Mouse (Mus musculus) neutrophil, adult 5-6 weeks (primary cell): ENCODE measurements around the gene Pdgfb. TPM values are rescaled to one million over a fixed set of nuclear protein-coding genes. Genes with fewer than 3 reads are reported as not detected.

Experiments
- ATAC-seq: fragments of 151-379, 151-347 bp; 2 replicates; pipeline ENCODE4 v1.8.0; 2017; ENCODE audit warnings: mild to moderate bottlenecking, moderate TSS enrichment; ENCODE audit not compliant: insufficient number of reproducible peaks, poor library complexity, low FRiP score, severe bottlenecking; ENCODE audit errors: extremely low read depth
- total RNA-seq: library from RNA; stranded (forward); fragments of 200-1000 nt; gene quantifications from 2 replicates; pipeline ENCODE4 v1.2.3, GENCODE M21; 2017

Gene Pdgfb
- 1.1 and 1.3 TPM in 2 replicates for total RNA-seq

DNA sequence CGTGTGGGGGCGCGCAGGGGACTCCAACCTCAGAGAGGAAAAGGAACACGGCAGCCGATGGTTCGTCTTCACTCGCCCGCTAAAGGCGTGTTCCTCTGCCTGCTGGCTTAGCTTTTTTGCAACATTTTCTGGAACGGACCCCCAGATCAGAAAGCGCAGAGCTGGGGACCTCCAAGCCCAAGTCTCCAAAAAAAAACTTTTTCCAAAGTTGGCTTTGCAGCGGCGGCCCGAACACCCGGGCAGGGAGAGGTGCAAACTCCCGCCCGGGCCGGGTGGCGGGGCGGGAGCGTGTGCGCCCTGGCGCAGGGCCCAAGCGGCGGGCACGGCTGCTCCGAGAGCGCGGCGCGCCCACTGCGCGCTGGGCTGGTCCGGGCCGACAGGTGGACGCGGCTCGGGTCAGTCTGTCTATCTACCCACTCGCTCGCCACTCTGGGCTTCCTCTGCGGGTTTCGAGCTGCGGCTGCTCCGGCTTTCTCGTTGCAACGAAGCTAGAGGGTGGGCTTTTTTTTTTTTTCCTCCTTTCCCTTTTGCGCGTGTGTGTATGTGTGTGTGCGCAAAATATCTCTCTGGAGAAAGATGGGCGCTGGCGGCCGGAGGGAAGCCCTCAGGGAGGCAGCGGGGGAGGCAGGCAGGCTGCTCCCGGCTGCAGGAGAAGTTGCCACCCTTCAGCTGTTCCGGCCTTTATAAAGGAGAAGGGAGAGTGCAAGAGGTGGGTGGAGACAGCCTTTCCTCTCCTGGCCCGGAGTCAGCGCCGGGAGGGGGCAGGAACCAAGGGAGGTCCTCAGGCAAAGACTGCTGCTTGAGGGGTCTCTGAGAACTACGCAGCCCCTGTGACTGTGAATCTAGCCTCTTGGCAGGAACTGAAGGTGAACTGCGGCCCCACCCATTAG is at the start of gene Pdgfb:
Pdgfb (minus strand) TSS at position 657 of the 890 bp plus-strand sequence.
- ATAC-seq: no peak

DNA sequence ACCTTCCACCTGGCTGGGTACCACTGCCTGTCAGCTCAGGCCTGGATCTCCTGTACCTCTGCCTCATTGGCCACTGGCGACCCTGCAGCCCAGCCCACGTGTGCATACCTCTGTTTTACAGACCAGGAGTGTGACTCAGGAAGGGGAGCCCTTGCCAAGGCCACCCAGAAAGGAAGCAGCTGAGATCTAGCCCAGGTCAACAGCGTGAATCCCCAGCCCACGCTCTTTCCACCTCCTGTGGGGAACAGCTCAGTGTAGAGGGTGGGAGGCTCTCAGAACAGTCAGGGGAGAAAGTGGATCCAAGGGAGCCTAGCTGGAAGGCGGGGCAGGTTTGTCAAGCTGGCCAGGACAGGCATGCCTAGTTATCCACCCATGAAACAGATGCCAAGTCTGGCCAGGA is 48.0 kb upstream of the Pdgfb start:
- no peak for ATAC-seq

DNA sequence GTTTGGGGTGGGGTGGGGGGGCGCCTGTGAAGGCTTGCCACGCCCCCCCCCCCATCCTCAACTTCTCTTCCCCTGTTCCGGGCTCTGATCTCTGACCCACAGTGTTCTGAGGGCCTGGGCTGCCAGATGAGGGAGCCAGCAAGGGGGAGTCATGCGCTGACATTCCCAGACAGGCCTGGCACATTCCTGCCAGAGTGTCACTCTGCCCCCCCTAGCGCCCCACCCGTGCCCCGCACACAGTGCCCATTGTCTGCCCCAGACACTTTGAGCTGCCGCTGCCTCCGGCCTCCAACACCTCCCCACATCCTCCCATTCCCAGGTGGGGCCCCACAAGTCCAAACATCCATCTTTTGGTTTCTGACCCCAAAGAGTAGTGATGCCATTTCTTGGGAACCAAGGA is 47.6 kb upstream of the Pdgfb start:
- ATAC-seq: no peak

DNA sequence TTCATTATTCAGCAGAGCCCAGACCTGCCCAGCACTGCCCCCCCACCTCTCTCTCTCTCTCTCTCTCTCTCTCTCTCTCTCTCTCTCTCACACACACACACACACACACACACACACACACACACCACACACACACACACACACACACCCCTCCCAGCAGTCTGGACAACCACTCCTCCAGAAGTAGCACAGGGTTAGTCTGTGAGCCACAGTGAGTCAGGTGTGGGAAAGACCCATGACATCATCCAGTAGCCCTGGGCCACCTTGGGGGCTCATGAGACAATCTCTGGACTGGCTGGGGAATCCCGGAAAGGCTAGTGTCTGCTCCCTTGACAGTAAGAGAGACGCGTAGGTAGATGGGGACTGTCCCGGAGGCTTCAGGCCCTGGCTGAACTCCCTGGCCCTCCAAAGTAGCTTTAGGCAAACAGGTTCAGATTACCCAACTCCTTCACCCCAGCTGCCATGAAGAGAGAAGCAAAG is 46.3 kb upstream of the Pdgfb start:
- no peak for ATAC-seq

DNA sequence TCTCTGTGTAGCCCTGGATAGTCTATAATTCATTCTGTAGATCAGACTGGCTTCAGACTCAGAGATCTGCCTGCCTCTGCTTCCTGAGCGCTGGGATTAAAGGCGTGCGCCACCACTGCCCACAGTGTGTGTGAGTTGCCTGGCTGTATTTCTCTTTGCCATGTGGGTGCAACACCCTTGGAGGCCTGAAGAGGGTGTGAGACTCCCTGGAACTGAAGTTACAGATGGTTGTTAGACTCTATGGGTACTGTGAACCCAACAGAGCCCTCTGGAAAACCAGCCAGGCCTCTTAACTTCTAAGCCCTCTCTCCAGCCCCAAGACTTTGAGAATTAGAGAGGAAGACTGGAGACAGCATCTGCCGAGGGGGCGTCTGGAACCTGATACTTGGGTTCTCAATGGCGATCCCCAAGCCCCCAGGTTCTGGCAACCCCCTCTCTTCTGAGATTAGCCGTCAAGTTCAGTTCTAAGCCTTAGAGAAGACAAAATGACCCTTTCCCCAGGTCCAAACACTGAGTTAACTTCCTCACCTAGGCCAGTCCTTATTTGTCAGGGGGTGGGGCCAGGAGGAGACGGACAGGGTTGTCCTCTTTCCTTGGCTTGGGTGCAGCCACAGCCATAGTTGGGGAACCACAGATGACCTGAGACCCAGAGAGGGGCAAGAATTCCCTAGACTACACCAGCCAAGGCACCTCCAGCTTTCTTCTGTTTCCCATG is 45.7 kb upstream of the Pdgfb start:
- ATAC-seq: no peak

DNA sequence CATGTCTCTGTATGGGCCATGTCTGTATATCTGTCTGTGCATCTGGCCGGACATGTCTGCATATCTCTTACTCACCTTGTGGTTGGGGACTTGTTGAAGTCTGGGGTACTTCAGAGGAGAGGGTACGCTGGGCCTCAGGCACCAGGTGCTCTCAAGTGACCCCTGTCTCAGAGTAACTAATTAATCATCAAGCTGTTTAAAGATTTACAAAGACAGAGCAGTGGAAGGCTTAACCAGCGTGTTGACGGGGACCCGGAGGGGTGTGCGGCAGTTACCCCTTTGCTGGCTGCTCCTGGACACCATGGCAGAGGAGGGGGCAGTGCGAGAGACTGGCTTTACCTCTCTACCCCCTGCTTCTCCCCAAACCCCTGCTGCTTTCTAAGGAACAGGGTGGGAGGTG is 44.8 kb upstream of the Pdgfb start:
- no peak for ATAC-seq

DNA sequence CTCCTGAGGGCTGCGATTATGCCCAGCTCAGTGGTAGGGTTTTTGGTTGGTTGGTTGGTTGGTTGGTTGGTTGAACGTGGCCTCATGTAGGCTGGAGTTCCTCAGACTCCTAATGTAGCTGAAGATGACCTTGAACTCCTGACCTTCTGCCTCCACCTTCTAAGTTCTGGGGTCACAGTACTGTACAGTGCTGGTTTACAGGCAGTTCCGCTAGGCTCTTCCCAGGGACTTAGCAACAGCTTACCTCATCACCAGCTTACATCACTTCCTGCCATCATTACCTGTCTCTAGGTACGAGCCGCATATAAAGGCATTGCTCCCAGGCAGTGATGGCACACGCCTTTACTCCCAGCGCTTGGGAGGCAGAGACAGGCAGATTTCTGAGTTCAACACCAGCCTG is 43.4 kb upstream of the Pdgfb start:
- no peak for ATAC-seq

DNA sequence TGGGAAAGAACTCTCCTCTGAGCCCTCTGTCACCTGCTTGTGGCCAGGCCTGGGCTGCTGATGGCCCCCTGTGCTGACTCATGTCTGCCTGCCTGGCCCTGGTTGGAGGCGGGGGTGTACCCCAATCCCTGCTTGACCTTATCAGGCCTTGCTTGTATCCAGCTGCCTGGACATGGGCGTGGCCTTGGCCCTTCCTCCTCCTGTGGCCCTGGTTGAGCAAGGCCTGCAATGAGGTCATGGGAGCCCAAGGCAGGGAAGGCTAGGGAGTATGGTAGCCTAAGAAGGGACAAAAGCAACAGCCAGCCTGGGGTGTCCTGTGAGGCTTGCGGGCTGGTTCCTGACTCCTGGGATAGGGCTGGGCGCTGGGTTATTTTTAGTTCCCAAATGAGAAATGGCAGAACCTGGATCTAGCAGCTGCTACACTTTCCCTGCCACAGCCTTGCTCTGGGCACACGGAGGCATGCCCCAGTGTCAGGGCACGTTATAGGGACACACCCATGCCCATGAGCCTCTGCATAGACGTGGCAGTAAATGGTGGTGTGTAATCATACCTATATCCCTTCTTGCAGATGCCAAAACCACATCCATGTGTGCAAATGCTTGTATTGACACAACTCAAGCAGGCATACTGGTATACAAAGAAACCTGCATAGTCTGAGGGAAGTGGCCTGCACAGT is 39.4 kb upstream of the Pdgfb start:
- ATAC-seq: no peak

DNA sequence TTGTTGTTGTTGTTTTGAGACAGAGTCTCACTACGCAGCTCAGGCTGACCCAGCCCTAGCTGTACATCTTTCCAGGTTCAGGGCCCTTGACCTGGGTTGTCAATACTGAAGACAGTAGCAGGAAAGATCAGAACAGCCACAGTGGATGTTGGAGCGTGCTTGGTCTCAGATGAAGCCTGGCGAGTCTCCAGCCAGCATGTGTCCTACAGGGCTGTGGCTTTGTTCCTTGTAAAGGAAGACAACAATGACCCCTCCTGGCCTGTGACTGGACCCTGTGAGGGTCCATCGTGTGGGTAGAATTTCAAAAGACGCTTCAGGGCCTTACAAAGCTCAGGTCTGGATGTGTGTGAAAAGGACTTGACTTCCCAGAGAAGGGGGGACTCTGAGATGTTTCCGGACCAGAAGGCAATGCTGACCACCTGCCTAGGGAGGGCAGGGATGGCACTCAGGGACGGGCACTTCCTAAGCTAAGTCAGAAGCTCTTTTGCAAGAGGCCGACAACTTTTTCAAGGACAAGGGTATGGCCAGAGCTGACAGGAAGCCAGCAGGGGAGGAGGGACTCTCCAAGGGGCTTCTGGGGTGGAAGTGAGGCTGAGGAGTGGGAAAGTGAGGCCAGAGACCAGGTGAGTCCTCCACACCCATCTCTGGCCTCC is 38.7 kb upstream of the Pdgfb start:
- no peak for ATAC-seq

DNA sequence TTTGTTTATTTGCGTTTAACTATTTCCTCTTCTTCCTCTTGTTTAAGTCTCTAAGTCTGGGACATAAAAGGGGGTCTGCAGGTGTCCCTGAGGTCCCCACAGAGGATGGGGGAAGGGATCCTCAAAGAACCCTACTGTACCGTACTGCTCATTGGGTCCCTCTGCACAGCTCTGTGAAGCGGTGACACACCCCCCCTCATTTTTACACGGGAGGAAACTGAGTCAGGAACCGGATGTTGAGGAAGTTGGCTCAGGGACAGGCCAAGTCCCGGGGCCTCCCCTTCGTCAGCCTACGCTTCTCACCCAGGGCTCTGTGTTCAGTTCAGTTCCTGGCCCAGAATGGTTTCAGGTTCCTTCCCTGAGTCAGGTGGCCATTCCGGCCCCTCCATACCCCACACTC is 37.0 kb upstream of the Pdgfb start:
- ATAC-seq: no peak

DNA sequence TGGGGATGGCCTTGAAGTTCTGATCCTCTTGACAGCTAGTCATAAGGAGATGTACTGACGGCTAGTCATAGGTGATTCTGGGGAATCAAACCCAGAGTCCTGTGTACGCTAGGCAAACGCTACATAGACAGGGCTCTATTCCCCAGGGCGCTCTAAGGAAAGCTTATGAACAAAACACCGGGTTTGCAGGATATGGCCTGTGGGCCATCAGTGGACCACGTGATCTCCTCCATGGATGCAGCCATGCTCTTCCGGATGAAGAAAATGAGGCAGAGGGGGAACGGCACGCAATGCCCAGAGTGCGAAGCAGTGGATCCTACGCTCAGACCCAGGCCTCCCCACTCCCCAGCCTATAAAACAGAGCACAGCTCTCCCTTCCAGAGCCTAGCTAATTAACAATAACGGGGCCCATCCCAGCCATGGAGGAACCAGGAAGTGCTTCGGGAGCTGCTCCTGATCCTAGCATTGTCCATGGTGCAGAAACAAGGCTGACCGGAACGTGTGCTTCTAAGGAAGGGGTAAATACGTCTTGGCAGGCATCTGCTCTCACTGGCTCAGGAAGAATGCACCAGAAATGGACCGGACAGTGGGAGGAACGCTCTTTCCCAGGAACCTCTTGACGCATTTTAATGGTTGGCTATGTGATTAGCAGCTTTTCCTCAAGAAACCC is 36.5 kb upstream of the Pdgfb start:
- no peak for ATAC-seq

DNA sequence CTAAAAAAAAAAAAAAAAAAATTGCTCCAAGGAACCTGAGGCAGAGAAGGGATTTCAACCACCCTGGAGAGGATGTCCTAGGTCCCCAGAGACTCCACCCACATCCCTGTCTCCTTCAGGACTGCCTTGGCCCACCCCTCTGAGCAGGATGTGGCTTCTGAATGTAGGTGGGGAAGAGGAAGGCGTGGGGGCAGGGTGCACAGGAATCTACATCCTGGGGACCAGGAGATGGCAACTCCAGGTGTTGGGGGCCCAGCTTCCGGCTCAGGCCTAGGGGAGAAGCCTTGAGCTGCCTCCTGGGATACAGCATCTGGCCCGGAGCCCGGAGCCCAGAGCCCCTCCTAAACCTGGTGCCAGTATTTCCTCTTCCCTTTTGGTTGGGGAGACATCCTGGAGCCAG is 35.3 kb upstream of the Pdgfb start:
- no peak for ATAC-seq

DNA sequence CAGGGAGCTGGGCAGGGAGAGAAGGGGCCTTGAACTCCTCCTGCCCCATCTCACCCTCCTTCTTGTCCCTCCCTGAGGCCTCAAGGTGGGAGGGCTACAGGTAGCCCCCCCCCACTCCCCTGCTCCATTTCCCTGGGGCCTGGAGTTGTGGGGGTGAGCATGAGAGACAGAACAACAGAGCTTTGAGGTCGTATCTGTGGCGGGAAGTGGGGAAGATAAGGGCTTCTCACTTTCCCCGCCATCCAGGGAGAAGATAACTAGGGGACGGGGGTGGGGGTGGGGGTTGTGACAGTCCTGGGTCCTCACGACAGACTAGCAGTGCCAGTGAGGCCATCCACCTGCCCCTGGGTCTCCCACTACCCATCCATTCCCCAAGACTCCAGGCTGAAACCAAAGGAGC is 33.2 kb upstream of the Pdgfb start:
- ATAC-seq: no peak; the same call in 1 of the 2 replicates

DNA sequence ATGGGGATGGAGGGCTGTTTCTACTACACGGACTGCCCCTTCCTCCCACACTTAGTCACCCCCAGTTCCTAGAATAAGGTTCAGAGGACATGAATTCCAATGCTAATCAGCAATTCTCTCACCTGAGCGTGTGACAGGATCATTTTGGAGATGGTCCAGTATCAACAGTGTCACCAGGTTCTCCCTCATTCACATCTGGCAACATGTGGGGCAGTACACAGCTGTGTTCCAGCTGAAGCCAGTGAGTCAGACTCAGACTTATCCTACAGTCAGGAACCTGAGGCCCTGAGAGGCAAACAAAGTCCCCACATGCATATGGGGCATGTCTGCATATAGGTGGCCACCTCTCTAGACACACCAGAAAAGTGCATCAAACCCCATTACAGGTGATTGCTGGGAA is 32.5 kb upstream of the Pdgfb start:
- no peak for ATAC-seq

DNA sequence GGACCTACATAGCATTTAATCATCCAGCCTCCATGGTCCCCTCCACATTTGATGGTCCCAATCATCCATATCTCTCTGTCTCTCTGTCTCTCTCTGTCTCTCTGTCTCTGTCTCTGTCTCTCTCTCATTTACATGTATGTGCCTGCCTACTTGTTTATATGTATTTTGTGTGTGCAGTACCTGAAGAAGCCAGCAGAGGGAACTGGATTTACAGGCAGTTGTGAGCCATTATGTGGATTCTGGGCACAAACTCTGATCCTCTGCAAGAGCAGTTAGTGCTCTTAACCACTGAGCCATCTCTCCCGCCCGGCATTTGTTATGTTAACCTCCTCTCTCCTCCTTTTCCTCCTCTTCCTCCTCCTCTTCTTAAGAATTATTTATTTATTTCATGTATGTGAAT is 31.0 kb upstream of the Pdgfb start:
- no peak for ATAC-seq

DNA sequence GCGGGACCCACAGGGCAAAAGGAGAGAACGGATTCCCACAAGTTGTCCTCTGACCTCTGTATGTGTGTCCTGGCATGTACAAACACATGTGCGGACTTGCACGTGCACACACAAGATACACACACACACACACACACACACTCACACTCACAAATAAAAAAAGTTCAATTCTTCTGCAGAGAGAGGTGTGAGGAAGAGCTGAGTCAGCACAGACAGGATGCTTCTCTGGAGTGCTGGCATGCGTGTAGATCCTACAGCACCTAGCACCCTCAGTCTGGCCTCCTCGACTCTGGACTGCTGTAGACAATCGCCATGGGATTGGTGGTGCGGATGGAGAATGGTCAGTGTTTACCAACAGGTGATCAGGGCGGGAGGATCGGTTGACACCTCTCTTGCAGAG is 29.5 kb upstream of the Pdgfb start:
- ATAC-seq: no peak

DNA sequence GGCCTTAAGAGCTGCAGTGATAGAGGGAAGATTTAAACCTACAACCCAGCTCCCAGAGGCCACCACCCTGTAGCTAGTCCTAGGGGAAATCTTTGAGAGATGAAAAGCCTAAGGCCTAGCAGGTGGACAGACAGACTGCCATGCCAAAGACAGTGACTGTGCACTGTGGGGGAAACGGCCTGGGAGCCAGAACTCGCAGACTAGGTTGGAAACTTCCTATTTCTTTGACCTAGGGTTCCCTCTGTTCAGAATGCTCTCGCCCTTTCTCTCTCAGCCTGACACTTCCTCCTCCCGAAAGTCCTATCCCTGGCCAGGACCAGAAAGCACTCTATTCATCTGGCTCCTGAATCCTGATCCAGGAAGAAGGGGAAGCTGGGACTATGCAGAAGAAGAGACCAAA is 27.4 kb upstream of the Pdgfb start:
- ATAC-seq: no peak

DNA sequence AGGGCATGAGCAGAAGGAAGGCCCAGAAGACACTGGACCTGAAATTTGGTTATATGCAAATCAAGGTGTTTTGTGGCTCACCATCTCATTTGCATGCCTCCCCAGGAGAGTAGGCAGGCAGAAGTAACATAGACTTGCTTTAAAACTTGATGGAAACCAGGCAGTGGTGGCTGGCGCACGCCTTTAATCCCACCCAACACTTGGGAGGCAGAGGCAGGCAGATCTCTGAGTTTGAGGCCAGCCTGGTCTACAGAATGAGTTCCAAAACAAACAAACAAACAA is 23.3 kb upstream of the Pdgfb start:
- no peak for ATAC-seq
